Mouse (Mus musculus): ENCODE results near the gene Olfr506.
"Not testable (repeated sequence)": the region's sequence is repeated elsewhere in the genome, so short reads cannot be mapped to it uniquely, and the experiment has no call there.

The Olfr506 gene

DNA sequence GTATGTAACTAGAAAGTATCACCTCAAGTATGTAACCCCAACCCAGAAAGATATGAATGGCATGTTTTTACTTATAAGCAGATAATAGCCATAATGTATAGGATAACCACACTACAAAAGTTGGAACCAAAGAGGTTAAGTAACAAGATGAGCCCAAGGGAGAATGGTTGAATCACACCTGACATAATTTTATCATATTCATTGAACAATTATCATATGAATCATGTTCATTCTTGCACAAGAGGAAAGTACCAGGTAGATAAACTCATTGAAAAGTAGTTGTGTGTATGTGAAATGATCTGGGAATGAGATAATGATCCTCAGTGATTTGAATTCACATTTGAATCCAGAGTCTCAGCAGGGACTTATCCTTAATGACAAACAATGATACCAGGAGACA, at the start of gene Olfr506:
Gene Olfr506 (plus strand): TSS at position 301 of the 400 bp plus-strand sequence.
- no peak for DNase-seq (ENCODE audit: low spot score in 2 of 2)

GRCm38 (mm10) chr7:108565693-108566092, 44.9 kb upstream of the Olfr506 start, which contains the start of gene Olfr504:
Gene Olfr504, minus strand, starts transcription at chr7:108565793.
- no peak for DNase-seq (ENCODE audit: low spot score in 2 of 2)

DNA sequence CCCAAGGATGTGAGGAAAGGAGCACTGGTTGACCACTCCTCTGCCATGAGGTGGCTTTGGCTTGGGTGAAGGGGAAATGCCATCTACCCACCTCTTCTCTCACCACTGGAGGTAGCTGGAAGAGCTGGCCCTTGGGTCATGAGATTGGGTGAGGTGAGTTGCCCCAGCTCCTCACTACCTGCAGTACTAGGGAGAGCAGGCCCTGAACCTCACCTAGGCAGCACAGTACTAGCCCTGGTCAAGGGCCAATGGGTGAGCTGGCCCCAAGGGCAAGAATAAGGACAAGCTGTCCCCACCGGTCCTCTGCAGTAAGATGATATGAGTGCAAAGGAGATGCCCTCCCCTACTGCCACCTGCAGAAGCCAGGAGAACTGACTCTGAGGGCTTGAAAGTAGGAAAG, 20.8 kb upstream of the Olfr506 start:
- no peak for DNase-seq (ENCODE audit: low spot score in 2 of 2)

DNA sequence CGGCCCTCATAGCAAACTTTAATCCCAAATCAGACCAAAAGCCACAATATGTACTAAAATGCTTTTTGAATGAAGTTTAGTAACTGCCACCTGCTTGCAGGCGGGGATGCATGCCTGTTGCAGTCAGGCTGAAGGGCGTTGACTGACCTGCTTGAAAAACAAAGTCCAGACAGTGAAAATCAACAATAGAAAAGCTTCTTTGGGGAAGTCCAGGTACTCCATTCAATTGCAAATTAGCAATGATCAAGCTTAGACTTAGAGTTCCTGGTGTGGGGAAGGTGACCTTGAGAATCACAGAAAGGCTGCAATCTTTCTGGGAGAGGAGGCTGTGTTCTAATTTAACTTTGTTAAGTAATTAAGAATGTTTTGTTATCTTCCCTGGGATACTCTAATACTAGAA, 8.7 kb upstream of the Olfr506 start:
- not testable (repeated sequence) for DNase-seq (ENCODE audit: low spot score in 2 of 2)

GRCm38 (mm10) chr7:108614110-108614509, 3.5 kb downstream of the Olfr506 start:
- no peak for DNase-seq (ENCODE audit: low spot score in 2 of 2)

DNA sequence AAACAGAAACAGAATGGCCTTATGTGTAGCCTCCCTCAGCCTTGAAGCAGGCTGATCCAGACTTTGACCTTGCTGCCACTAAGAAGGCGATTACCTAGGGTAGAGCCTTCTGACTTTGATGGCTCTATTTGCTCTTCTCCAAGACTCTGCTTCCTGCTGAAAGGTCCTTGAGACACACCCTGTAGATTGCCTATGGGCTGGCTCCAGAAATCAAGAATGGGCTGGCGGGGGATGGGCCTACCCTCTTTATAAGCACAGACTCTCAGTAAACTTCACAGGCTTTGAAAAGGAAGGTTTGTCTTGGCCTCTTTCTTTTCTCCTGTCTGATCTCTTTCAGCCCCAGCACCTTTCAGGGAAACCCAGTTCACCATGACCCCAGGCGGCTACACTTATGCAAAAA, 6.2 kb downstream of the Olfr506 start:
- not testable (repeated sequence) for DNase-seq (ENCODE audit: low spot score in 2 of 2)

- DNase-seq (ENCODE audit: low spot score in 2 of 2), result no peak
These were observed 10.9 kb downstream of the Olfr506 start, which contains the start of gene Olfr507 for GRCm38 (mm10) chr7:108621514-108621913. Gene Olfr507, plus strand, starts transcription at chr7:108621814.

GRCm38 (mm10) chr7:108629694-108630093, 19.1 kb downstream of the Olfr506 start, which contains the start of gene Olfr508:
Gene Olfr508, plus strand, starts transcription at chr7:108629994.
- DNase-seq (ENCODE audit: low spot score in 2 of 2), result no peak

DNA sequence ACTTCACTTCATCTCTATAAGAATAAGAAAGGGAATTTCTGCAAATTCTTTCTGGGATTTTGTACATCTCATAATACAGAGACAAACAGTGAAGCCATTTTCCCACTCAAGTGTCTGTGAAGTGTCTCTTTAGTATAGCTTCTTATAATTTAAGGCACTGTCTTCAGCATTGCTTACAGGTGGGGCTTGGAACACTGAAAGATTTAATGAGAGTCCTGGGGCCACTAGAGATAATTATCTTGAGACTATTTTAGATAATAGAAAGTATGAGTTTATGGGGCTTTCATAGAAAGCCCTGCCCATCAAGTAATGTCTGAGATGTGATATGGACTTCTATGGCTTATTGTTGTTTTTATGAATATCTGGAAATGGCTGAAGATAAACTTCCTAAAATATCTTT, 41.2 kb downstream of the Olfr506 start, which contains the start of gene Olfr509:
Gene Olfr509 (minus strand): TSS at position 101 of the 400 bp plus-strand sequence.
- DNase-seq (ENCODE audit: low spot score in 2 of 2), result no peak

- DNase-seq (ENCODE audit: low spot score in 2 of 2), result no peak
These were observed 51.8 kb downstream of the Olfr506 start for GRCm38 (mm10) chr7:108662419-108662818.

Measured in urinary bladder, postnatal 36 days (tissue).